Mouse (Mus musculus) left cerebral cortex, postnatal 14 days (tissue): ENCODE results near the gene Erc1. TPM values are rescaled to one million over a fixed set of nuclear protein-coding genes. Genes with fewer than 3 reads are reported as not detected.
"Not testable (repeated sequence)": the region's sequence is repeated elsewhere in the genome, so short reads cannot be mapped to it uniquely, and the experiment has no call there.

Experiments
- DNase-seq, 2 experiments: peaks; one replicate each; pipeline ENCODE4 v3.0.0; 2021 to 2022; ENCODE audit warnings: low spot score in 2 of 2, mixed read lengths in 1 of 2
- intact Hi-C: fragments of 180-260 bp; cut with DNase I; formaldehyde crosslinking; loops from one replicate; pipeline ENCODE4 v1.15.1; 2025
- total RNA-seq, 2 experiments: library from RNA; stranded (reverse); gene quantifications; 2 replicates each; pipeline ENCODE4 v1.2.3; 2021

Erc1 gene
- total RNA-seq, 2 experiments from 2014 or later, result 89.8 to 89.9 TPM

GRCm38 (mm10) chr6:119815426-119815825 is 32.5 kb downstream of the Erc1 start:
- intact Hi-C loops, result no loop called here

GRCm38 (mm10) chr6:119813055-119813454 is 34.9 kb downstream of the Erc1 start:
- intact Hi-C loops, DNase-seq: not testable (repeated sequence)

More at GRCm38 (mm10) chr6:119815426-119815825, 32.5 kb downstream of the Erc1 start:
- DNase-seq, result no peak

DNA sequence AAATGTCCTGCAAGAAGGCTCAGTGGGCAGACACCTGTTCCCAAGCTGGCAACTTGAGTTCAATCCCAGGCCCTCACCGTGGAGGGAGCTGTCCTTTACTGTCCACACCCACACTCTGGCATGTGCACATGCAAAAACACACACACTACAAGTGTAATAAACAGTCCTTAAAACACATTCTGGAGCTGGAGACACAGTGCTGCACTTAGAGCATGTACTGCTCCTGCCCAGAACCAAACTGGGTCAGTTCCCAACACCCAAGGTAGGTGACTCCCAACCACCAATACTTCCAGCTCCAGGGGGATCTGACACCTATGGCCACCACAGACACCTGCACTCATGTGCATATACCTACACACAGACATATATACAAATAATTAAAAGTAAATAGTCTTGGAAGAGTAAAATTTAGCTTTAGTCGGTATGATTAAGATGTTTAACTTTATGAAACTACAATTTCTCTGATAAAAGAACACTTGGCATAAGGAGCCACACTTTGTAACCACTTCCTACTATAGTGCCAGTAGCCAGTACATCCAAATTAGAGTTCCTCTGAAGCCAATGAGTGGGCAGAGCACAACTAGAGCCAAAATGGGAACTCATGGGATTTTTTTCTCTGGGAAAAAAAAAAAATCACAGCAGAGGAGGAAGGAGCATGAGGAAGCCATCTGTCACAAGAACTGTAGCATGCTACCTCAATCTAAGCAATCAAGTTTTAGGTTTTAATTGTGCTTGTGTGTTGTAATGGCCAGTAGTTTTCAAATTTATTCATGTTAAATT is 39.1 kb downstream of the Erc1 start:
- intact Hi-C loops, result no loop called here
- DNase-seq, result peak; percentile 20 to 67

- intact Hi-C loops, result no loop called here
Observed at GRCm38 (mm10) chr6:119803239-119803638, 44.7 kb downstream of the Erc1 start.

GRCm38 (mm10) chr6:119796911-119797486 is 51.0 kb downstream of the Erc1 start:
- intact Hi-C loops, result loop anchor here (5.0 to 10.0 kb wide), 2 partner anchors 50 to 312 kb away; partner anchors contain the start of gene Erc1
- peak; percentile 52 to 64 for DNase-seq

More at GRCm38 (mm10) chr6:119803239-119803638, 44.7 kb downstream of the Erc1 start:
- DNase-seq, result no peak

DNA sequence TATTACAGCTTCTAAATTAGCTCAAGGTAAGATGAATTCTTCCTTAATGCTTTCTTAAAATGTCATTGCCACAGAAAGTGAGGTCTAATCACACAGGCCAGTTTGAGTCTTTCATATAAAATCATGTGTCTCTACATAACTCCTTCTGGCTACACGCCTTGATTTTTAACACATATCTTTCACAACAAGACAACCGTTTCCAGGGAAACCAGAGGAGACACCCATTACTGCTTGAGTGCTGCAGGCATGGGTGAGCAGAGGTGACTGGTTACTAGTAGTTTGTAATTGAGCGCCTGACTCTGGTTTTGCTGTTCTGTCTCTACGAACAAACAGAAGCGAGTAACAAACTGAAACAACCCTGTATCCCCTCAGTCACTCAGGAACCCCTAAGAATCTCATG is 51.7 kb downstream of the Erc1 start:
- intact Hi-C loops, result loop anchor here (5.0 to 10.0 kb wide), 2 partner anchors 51 to 311 kb away; partner anchors contain the start of gene Erc1
- peak in 1 of 2 experiments; percentile 8 for DNase-seq

GRCm38 (mm10) chr6:119792562-119792961 is 55.4 kb downstream of the Erc1 start:
- intact Hi-C loops, result loop anchor here (5.0 to 10.0 kb wide), 3 partner anchors 110 to 308 kb away; partner anchors contain the start of gene Rad52
- peak; percentile 58 to 61 for DNase-seq

DNA sequence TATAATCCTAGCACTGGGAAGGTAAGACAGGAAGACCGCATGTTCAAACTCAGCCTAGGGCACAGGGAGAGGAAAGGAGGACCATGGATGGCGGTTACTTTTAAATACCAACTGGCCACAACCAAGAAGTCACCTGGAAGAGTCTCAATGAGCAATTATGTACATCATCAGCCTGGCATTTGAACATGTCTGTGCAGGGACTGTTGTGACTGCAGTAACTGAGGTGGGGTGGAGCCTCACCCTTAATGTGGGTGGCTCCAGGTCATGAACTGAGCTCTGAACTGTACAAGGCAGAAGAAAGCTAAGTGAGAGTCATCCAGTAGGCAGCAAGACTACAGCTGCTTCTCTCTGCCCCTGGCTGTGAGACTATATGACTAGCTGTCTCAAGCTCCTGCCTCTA is 65.6 kb downstream of the Erc1 start:
- DNase-seq, result no peak
- intact Hi-C loops, result no loop called here

- no peak for DNase-seq
- intact Hi-C loops, result no loop called here
Observed at GRCm38 (mm10) chr6:119781109-119781508, 66.9 kb downstream of the Erc1 start.

- intact Hi-C loops, result loop anchor here (10.0 kb wide), 1 partner anchor 274 kb away; no protein-coding TSS in a partner anchor
- no peak for DNase-seq
Observed at GRCm38 (mm10) chr6:119768778-119769177, 79.2 kb downstream of the Erc1 start.

DNA sequence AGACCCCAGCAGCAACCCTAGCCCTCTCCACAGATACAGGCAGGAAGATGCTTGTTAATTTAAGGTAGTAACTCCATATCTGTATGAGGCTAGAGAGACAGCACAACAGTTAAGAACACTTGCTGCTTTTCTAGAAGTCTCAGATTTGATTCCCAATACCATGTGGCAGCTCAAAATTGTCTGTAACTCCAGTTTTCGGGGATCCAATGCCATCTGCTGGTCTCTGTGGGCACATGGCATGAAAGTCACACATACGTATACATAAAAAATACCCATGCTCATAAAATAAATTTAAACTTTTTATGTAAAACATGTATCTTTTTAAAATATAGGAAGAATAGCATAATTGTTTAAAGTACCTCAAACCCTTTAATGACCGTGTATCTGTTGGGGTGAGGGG is 83.6 kb downstream of the Erc1 start:
- intact Hi-C loops, result loop anchor here (10.0 kb wide), 1 partner anchor 270 kb away; no protein-coding TSS in a partner anchor
- peak in 1 of 2 experiments; percentile 15 for DNase-seq

GRCm38 (mm10) chr6:119759866-119760265 is 88.1 kb downstream of the Erc1 start:
- intact Hi-C loops, result loop anchor here (10.0 kb wide), 1 partner anchor 265 kb away; no protein-coding TSS in a partner anchor
- no peak for DNase-seq

DNA sequence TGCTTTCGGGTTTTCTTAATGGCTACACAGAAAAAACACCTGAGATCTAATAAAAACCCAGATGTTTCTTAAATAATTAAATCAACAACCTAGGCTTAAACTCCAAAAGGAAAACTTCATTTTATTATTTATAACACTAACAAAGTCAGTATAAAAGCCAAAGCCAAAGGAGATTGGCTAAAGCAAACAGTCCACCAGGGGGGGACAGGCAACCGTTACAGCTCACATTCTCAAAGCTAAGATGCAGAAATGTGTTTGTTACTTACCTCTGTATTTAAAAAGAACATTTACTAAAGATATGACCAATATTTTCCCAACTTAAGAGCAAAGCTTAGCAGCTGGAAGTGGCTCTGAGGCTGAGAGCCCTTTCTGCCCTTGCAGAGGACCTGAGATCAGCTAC is 89.5 kb downstream of the Erc1 start:
- intact Hi-C loops, result no loop called here
- no peak for DNase-seq

DNA sequence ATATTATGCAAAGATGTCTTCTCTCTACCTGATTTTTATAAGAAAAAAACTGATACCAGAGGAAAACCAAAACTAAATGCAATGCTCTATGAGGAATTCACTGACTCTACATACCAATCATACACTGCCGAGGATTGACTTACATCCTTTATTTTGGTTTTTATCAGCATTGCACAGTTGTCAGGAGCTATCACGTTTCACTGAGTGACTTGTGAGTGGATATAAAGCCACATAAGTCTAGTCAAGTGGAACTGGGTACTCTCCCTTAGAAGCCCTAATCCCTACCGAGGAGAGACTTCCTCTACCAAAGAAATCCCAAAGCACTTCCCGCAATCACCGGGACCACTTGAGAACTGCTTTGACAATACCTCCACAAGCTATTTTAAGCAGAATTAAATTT is 90.2 kb downstream of the Erc1 start:
- no peak for DNase-seq
- intact Hi-C loops, result no loop called here

DNA sequence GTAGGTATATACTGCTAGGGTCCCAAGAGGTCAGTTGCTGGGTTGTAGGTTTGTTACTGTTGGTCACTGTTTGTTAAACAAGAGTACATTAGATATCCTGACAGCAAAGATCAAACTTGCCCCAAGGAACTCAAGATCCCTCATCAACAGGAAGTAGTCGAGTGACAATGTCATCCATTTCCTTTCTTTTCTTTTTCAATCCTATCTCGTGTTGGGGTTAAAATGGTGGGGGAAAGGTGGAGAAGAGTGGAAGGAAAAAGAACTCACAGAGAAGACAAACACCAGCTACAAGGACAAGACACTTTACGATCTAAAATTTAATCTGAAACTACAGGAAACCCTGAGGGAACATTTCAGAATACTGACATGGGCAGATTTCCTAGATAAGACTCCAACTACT is 92.1 kb downstream of the Erc1 start:
- no peak for DNase-seq
- intact Hi-C loops, result no loop called here

DNA sequence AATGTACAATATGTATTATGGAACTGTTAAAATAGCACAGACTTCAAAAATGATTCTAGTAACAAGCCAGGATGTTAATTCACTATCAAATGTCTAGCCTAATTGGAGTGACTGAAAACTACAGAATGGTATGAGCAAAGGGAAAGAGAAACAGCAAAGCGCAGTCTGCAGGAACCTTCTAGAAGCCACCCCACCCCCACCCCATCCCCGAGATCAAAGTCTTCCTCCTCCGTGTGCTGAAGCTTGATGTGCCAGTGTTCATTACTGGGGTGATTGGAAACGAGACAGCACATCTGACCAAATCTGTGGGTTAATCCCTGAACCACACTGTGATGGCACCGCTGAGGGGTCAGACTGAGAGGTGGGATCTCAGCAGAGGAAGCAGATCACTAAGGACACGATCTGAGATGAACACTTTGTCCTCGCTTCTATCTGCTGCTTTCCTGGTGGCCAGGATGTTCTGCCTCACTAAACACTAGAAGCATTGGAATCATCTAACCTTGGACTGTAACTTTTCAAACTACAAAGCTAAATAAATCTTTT is 98.8 kb downstream of the Erc1 start:
- intact Hi-C loops, result no loop called here
- DNase-seq, result no peak

DNA sequence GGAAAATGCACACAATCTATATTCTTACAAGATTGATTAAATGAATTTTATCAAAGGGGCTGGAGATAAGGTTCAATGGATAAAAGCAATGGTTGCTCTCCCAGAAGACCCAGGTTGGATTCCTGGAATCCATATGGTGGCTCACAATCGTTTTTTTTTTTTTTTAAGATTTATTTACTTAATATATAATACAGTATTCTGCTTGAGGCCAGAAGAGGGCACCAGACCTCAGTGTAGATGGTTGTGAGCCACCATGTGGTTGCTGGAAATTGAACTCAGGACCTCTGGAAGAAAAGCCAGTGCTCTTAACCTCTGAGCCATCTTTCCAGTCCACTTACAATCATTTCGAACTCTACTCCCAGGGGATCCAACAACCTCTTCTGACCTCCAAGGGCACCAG is 106.1 kb downstream of the Erc1 start:
- intact Hi-C loops, result no loop called here
- DNase-seq, result no peak

- intact Hi-C loops, result no loop called here
- DNase-seq, result peak in 1 of 2 experiments; percentile 3
Observed at GRCm38 (mm10) chr6:119740541-119740940, 107.4 kb downstream of the Erc1 start.

GRCm38 (mm10) chr6:119738638-119739375 is 109.2 kb downstream of the Erc1 start:
- intact Hi-C loops, result no loop called here
- no peak for DNase-seq

- DNase-seq, result no peak
- intact Hi-C loops, result no loop called here
Observed at GRCm38 (mm10) chr6:119737716-119738115, 110.3 kb downstream of the Erc1 start.
